Mouse (Mus musculus): Measurements from ENCODE around the gene Mamld1.

DNA sequence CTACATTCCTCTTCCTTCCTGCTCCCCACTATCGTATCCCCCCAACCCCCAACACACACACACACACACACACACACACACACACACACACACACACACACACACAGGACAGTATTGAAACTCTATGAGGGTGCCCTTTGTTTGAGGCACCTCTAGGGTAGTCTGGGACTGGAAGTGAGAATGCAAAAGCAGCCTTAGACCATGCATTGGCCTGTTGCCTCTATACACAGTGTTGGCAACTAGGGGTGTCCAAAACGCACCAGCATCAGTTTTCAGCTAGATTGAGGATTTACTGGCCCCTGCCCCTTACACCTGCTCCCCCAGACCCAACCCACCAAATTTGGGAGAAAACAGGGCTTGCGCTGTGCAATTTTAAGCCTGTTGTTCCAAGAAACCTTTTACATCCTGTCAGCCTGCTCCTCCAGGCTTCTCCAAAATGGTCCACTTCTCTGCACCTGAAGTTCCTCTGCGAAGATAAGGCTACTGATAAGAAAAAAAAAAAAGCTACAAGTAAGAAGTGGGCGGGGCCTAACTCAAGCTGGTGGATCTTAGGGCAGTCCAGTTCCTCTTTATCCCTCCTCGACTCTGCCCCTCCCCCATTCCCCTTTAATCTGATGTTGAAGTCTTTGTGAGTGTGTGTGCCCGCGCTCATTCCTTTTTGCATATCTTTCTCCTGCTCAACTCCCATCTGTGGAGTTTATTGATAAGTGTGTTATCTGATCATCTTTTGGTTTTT, 2.6 kb downstream of the Mamld1 start:
- TF ChIP-seq CTCF (conservative IDR thresholded peaks at IDR 0.05; ENCODE audit: low read length) (no peak), NANOG (IDR thresholded peaks at IDR 0.05; ENCODE audit: borderline replicate concordance, low read length) (no peak)

All from E14TG2a.4 (cell line).